Mouse (Mus musculus) heart, embryonic 12.5 days (tissue): ENCODE results near the gene Bcdin3d. TPM values are rescaled to one million over a fixed set of nuclear protein-coding genes. Genes with fewer than 3 reads are reported as not detected.

Experiments used
- ATAC-seq: fragments of 200-750 bp; cut with Nextera tagmentation; 2 replicates; pipeline ENCODE4 v1.8.0; 2017; ENCODE audit warnings: moderate TSS enrichment, moderate library complexity; ENCODE audit not compliant: insufficient number of reproducible peaks, low FRiP score
- H3K27ac ChIP-seq: fragments of 300-500 bp; sonication (generic); 2 replicates; pipeline ENCODE4 v1.5.1; 2016; ENCODE audit warnings: mild to moderate bottlenecking, moderate library complexity; ENCODE audit not compliant: poor library complexity, severe bottlenecking
- H3K27me3 ChIP-seq: fragments of 300-500 bp; sonication (generic); replicated peaks from 2 replicates; pipeline ENCODE4 v1.6.1; 2016; ENCODE audit warnings: mild to moderate bottlenecking, moderate library complexity
- H3K36me3 ChIP-seq: fragments of 300-500 bp; sonication (generic); 2 replicates; pipeline ENCODE4 v1.6.1; 2016; ENCODE audit warnings: mild to moderate bottlenecking, moderate library complexity
- H3K4me1 ChIP-seq: fragments of 300-500 bp; sonication (generic); replicated peaks from 2 replicates; pipeline ENCODE4 v1.6.1; 2016; ENCODE audit warnings: mild to moderate bottlenecking
- H3K4me2 ChIP-seq: fragments of 300-500 bp; sonication (generic); 2 replicates; pipeline ENCODE4 v1.6.1; 2016; ENCODE audit warnings: mild to moderate bottlenecking, moderate library complexity
- H3K4me3 ChIP-seq: fragments of 300-500 bp; sonication (generic); 2 replicates; pipeline ENCODE4 v1.5.1; 2016; ENCODE audit warnings: mild to moderate bottlenecking
- H3K9ac ChIP-seq: fragments of 300-500 bp; sonication (generic); 2 replicates; pipeline ENCODE4 v1.6.1; 2016; ENCODE audit warnings: mild to moderate bottlenecking, moderate library complexity
- H3K9me3 ChIP-seq: fragments of 300-500 bp; sonication (generic); replicated peaks from 2 replicates; pipeline ENCODE4 v1.6.1; 2016; ENCODE audit warnings: mild to moderate bottlenecking, moderate library complexity
- WGBS: fragments of 180-500 bp; shearing (Covaris S2); methylation state at CpG from one replicate; pipeline ENCODE4 v1.1.7; 2016; 5-methylcytosine and 5-hydroxymethylcytosine counted together
- polyA plus RNA-seq: library from polyadenylated mRNA; unstranded; fragments of >200 nt; fragmentation: Nextera tagmentation; extraction: Ambion mirVana; gene quantifications from 2 replicates; pipeline ENCODE4 v1.2.1, GENCODE M21; 2016

Bcdin3d gene
- polyA plus RNA-seq, 1 experiment from 2014 or later, result 12.2 TPM

DNA sequence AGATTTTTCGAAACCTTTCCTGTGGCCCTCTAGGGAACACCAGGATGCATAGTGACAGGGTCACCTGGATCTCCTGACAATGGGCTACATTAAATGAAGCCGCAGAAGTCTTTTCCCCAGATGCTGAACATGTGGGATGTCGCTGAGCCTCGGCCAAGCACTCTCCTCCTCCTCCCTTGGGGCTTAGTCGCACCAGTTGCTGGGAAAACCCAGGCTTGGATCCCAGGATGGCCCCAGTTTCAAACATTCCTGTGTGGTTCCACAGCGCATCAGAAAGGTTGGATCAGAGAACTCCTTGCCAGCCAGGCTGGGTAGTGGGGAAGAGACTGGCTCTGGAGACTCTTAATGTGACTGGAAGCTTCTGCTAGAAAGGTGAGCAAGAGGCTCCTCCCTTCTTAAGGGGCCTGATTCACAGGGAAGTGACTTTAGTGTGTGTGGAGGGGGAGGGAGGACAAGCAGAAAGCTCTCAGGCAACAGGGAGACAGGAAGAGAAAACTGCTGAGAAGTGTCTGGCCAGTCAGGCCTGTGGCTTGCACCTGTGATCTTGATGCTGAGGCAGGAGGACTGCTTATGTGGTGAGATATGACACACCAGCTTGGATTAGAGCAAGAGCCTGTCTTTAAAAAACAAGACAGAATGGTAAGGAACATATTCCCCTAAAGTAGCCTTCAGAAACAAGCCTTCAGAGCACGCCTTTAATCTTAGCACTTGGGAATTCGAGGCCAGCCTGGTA is 35.4 kb downstream of the Bcdin3d start:
- H3K9ac ChIP-seq, result no peak overlapping the region
- H3K4me3 ChIP-seq, result no peak overlapping the region
- peaks cover 68% of the 10 kb centered on the region for H3K4me1 ChIP-seq
- WGBS, result 76% methylated on average over 8 of the region's 8 CpGs
- no peaks in the 10 kb centered on the region for H3K9me3 ChIP-seq
- H3K27ac ChIP-seq, result no peak overlapping the region
- H3K27me3 ChIP-seq, result no peaks in the 10 kb centered on the region
- no peak overlapping the region for H3K4me2 ChIP-seq
- peaks cover 30% of the 10 kb centered on the region for H3K36me3 ChIP-seq
- no peak for ATAC-seq

DNA sequence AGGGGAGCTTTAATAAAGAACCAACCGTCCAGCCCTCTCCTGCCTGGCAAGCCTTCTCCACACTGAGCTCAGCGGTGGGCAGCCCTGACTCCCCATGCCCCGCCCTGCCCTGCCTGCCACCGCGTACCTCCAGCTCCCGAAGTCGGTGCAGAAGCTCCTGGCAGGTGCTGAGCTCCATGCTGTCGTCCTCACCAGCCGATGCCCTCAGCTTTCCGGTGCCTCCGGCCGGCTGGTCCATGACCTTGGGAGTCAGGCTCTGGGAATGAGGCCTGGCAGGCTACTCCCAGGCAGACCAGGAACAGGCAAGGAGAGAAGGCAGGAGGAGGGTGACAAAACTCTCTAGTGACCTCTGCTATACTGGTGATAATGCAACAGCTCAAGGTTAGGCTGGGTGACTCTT is 40.6 kb downstream of the Bcdin3d start:
- H3K27ac ChIP-seq, result no peak overlapping the region
- peaks cover 43% of the 10 kb centered on the region for H3K36me3 ChIP-seq
- H3K9ac ChIP-seq, result no peak overlapping the region
- 74% methylated on average over 12 of the region's 12 CpGs for WGBS
- H3K27me3 ChIP-seq, result no peaks in the 10 kb centered on the region
- H3K9me3 ChIP-seq, result no peaks in the 10 kb centered on the region
- ATAC-seq, result no peak
- no peak overlapping the region for H3K4me3 ChIP-seq
- peaks cover 86% of the 10 kb centered on the region for H3K4me1 ChIP-seq
- no peak overlapping the region for H3K4me2 ChIP-seq

DNA sequence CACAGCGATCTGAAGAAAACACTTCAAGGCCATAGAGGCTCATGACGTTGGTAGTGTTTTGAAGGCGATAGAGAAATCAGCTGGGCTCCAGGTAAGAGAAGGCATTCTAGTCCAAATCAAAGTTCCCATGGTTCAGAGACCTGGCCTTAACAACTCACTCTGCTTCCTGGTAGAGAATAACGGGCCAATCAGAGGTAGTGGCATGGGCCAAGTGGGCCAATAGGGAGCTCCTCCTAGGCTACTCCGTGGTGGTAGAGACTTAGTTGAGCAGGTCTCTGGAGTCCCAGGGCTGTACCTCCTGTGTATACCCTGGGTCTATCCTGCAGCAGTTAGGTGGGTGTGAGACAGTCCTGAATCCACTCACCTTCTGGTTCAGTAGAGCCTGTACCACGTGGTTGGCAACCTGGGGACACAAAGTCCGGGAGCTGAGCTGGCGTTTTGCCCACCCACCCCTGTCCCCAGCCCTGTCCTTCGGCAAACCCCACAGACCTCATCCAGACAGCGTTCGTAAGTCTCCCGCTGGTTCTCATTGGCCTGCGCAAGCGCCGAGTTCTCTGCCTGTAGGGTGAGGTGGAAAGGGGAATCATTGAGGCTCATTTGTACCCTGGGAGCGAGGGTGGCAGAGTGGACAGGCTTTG is 41.3 kb downstream of the Bcdin3d start:
- H3K27ac ChIP-seq, result no peak overlapping the region
- H3K4me1 ChIP-seq, result peaks cover 86% of the 10 kb centered on the region
- peaks cover 36% of the 10 kb centered on the region for H3K36me3 ChIP-seq
- H3K9me3 ChIP-seq, result no peaks in the 10 kb centered on the region
- no peak overlapping the region for H3K4me2 ChIP-seq
- WGBS, result 83% methylated on average over 16 of the region's 16 CpGs
- H3K9ac ChIP-seq, result no peak overlapping the region
- H3K27me3 ChIP-seq, result no peaks in the 10 kb centered on the region
- H3K4me3 ChIP-seq, result no peak overlapping the region
- no peak for ATAC-seq

DNA sequence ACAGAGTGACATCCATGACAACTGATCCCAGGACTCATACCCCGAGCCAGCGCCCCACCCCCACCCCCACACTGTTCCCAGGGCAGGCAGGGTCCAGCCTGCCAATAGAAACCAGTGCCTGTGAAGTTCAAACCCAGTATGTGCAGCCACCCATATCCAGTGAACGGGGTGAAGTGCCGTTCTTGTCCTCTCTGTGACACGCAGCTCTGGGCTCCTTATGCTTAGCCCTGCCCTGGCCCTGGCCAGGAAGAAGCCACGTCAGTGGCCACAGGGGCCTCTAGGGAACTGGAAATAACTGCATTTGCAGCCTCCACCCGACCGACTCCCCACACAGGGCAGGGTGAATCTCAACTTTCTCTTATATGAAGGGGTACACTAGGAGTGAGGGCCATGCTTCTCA is 42.6 kb downstream of the Bcdin3d start:
- H3K36me3 ChIP-seq, result peaks cover 39% of the 10 kb centered on the region
- H3K4me3 ChIP-seq, result no peak overlapping the region
- H3K9ac ChIP-seq, result 0 out of 2 replicates have a peak overlapping the region, but pooled peaks have one; percentile 42
- ATAC-seq, result no peak
- WGBS, result 43% methylated on average over 8 of the region's 8 CpGs
- H3K9me3 ChIP-seq, result no peaks in the 10 kb centered on the region
- H3K27ac ChIP-seq, result 0 out of 2 replicates have a peak overlapping the region, but pooled peaks have one; percentile 41
- peaks cover 78% of the 10 kb centered on the region for H3K4me1 ChIP-seq
- no peaks in the 10 kb centered on the region for H3K27me3 ChIP-seq
- H3K4me2 ChIP-seq, result no peak overlapping the region

DNA sequence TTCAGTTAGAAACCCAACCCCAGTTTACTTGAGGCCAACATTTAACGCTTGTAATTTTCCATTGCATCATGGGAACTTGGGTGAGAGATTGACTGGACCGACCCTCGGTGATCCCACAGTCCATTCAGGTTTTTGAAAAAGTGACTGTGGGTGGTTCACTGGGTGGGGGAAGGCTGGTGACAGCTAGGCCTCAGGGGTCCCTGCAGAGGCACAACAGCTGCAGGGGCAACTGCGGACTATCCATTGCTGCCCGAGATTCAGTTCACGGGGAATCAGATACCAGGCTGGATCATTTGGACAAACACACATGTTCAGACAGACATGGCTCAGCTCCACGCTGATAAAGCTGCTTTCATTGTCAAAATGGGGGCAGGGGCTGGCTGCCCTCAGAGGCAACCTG is 43.0 kb downstream of the Bcdin3d start:
- no peak overlapping the region for H3K9ac ChIP-seq
- H3K9me3 ChIP-seq, result no peaks in the 10 kb centered on the region
- peaks cover 74% of the 10 kb centered on the region for H3K4me1 ChIP-seq
- H3K27me3 ChIP-seq, result no peaks in the 10 kb centered on the region
- 49% methylated on average over 7 of the region's 7 CpGs for WGBS
- H3K4me2 ChIP-seq, result no peak overlapping the region
- H3K27ac ChIP-seq, result 0 out of 2 replicates have a peak overlapping the region, but pooled peaks have one; percentile 19
- peaks cover 42% of the 10 kb centered on the region for H3K36me3 ChIP-seq
- H3K4me3 ChIP-seq, result no peak overlapping the region
- no peak for ATAC-seq

DNA sequence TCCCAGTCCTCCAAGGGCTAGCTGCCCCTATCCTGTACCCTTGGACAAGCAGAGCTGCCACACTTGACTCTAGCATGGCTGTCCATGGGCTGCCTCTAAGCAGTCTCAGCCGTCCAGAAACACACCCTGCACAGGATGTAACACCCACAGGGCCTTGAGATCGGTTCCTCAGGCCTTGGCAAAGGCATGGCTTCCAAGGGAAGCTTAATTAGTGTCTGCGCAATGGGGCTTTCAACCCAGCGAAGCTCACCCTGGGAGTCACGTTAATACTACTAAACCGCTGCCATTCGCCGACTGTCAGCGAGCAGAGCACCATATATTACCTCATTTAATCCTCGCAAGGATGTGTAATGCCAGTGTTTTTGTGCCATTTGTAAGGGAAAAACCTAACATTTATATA is 43.5 kb downstream of the Bcdin3d start:
- Histone ChIP-seq H3K9me3 (no peaks in the 10 kb centered on the region), H3K9ac (no peak overlapping the region), H3K36me3 (peaks cover 46% of the 10 kb centered on the region), H3K4me3 (no peak overlapping the region), H3K27ac (0 out of 2 replicates have a peak overlapping the region, but pooled peaks have one; percentile 19), H3K4me1 (peaks cover 69% of the 10 kb centered on the region), H3K4me2 (no peak overlapping the region), H3K27me3 (no peaks in the 10 kb centered on the region)
- ATAC-seq, result no peak
- WGBS, result 89% methylated on average over 10 of the region's 10 CpGs

DNA sequence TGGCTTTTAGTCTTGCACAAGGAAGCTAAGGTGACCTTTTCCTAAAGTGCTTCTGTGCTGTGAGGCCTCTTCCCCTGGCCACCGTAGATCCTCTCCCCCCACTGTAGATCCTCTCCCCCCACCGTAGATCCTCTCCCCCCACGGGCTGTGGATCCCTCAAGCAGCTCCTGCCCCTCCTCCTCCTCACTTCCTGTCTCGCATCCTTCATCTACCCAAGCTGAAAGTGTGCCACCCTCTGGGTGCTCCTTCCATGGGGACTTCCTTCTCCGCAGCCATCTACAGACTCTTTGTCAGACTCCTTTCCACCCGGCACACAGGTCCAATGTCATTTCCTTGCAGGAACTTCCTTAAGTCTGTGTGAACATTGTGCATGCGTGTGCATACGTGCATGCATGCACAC is 44.1 kb downstream of the Bcdin3d start:
- Histone ChIP-seq H3K27ac (no peak overlapping the region), H3K4me2 (no peak overlapping the region), H3K4me3 (no peak overlapping the region), H3K9me3 (no peaks in the 10 kb centered on the region), H3K27me3 (no peaks in the 10 kb centered on the region), H3K9ac (0 out of 2 replicates have a peak overlapping the region, but pooled peaks have one; percentile 13), H3K36me3 (peaks cover 52% of the 10 kb centered on the region), H3K4me1 (peaks cover 64% of the 10 kb centered on the region)
- 66% methylated on average over 8 of the region's 8 CpGs for WGBS
- ATAC-seq, result no peak

DNA sequence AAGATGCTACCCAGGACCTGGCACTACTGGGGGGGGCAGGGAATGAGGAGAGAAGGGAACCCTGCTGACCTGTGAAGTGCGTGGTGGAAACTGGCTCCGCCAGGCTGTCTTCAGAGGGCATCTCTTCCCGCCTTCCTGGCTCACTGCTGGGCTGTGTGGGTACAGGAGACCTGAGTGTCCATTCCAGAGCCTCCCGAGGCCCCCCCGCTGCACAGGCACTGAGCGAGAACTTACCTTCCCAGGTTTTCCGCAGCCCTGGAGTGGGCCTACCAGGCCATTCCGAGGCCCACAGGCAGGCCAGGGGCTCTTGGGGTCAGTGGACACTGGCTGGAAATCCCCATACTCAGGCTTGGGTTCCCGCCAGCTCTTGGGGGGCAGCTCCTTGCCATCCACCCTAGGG is 50.6 kb downstream of the Bcdin3d start:
- H3K36me3 ChIP-seq, result peaks cover 66% of the 10 kb centered on the region

DNA sequence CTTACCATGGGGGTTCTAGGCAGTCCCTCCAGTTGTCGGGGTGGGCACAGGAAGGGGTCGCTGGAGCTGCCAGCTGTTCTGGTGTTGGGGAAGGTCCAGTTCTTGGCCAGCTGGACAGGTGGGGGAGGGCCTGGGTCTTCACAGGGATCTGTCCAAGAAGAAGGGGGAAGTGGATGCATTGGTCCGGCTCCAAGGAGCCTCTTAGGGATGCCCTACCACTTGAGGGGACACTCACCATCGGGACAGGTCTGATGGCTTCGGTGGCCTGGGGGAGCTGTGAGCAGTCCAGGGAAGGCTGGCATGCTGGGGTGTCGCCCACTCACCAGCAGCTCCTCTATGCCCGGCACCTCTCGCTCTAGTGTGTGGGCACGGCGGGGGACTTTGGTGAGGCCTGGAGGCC is 51.4 kb downstream of the Bcdin3d start:
- H3K4me2 ChIP-seq, result no peak overlapping the region
- H3K36me3 ChIP-seq, result peaks cover 66% of the 10 kb centered on the region
- no peak overlapping the region for H3K4me3 ChIP-seq
- H3K4me1 ChIP-seq, result peaks cover 16% of the 10 kb centered on the region
- no peaks in the 10 kb centered on the region for H3K9me3 ChIP-seq
- ATAC-seq, result no peak
- H3K27ac ChIP-seq, result no peak overlapping the region
- H3K27me3 ChIP-seq, result no peaks in the 10 kb centered on the region
- H3K9ac ChIP-seq, result no peak overlapping the region
- 88% methylated on average over 10 of the region's 10 CpGs for WGBS

More for the DNA sequence above, 50.6 kb downstream of the Bcdin3d start:
- Histone ChIP-seq H3K27me3 (no peaks in the 10 kb centered on the region), H3K27ac (no peak overlapping the region), H3K9ac (no peak overlapping the region), H3K4me1 (peaks cover 18% of the 10 kb centered on the region), H3K4me2 (no peak overlapping the region), H3K9me3 (no peaks in the 10 kb centered on the region), H3K4me3 (no peak overlapping the region)
- ATAC-seq, result no peak
- 87% methylated on average over 9 of the region's 9 CpGs for WGBS

DNA sequence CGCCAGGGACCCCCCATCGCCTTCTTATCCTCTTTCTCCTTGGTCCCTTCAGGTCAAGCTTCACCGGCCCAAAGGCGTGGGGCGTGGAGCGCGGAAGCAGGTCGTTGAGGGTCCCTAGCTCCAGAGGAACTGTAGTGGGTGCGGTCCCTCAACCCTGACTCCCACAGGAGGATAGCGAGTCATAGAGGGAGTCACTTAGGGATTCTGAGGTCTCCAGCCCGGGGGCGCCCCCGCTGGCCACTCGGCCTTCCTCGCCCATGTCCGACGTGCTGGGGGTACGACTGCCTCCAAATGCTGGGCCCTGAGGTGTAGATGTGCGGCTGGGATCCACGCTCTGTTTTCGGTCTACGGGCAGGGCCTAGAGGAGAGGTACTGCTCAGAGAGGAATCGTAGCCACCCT is 52.0 kb downstream of the Bcdin3d start:
- Histone ChIP-seq H3K36me3 (peaks cover 60% of the 10 kb centered on the region), H3K27me3 (no peaks in the 10 kb centered on the region), H3K4me3 (no peak overlapping the region), H3K9ac (no peak overlapping the region), H3K4me2 (no peak overlapping the region), H3K27ac (peak overlapping the region; percentile 20; the same call in 1 of the 2 replicates), H3K4me1 (peaks cover 22% of the 10 kb centered on the region), H3K9me3 (no peaks in the 10 kb centered on the region)
- 91% methylated on average over 23 of the region's 23 CpGs for WGBS
- no peak for ATAC-seq

DNA sequence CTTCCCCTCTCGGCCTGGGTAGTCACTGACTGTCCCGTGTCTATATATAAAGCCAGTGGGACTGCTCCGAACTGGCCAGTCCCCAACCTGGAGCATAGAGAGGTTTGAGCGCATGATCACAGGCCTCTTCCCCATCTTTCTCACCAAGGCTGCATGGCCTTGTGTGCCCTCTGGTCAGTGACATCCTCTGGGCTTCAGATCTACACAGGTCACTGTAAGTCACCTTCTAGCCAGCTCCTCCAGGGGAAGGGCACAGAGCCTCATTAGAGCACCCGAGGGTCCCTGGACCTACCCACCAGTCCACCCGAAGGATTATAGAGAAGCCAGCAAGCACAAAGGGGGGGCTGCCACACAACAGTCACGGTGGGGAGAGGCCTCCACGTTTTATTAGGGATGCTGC is 52.9 kb downstream of the Bcdin3d start:
- Histone ChIP-seq H3K9me3 (no peaks in the 10 kb centered on the region), H3K4me3 (no peak overlapping the region), H3K27ac (peak overlapping the region; percentile 89), H3K9ac (no peak overlapping the region), H3K27me3 (no peaks in the 10 kb centered on the region), H3K4me1 (peaks cover 27% of the 10 kb centered on the region), H3K36me3 (peaks cover 51% of the 10 kb centered on the region), H3K4me2 (no peak overlapping the region)
- no peak for ATAC-seq
- 81% methylated on average over 8 of the region's 8 CpGs for WGBS
